Mouse (Mus musculus): ENCODE data around the gene Hdac9.

The Hdac9 gene

GRCm38 (mm10) chr12:34327111-34327510, 589.8 kb downstream of the Hdac9 start:
- no peak for DNase-seq

- DNase-seq, result no peak
These were observed 604.7 kb downstream of the Hdac9 start for GRCm38 (mm10) chr12:34312113-34312719.

- DNase-seq, result no peak
These were observed 611.4 kb downstream of the Hdac9 start for GRCm38 (mm10) chr12:34305453-34305852.

- DNase-seq, result no peak
These were observed 624.5 kb downstream of the Hdac9 start for GRCm38 (mm10) chr12:34292346-34292745.

GRCm38 (mm10) chr12:34287218-34287617, 629.7 kb downstream of the Hdac9 start:
- DNase-seq, result no peak

- DNase-seq, result no peak
These were observed 632.0 kb downstream of the Hdac9 start for GRCm38 (mm10) chr12:34284888-34285287.

GRCm38 (mm10) chr12:34284396-34284795, 632.5 kb downstream of the Hdac9 start:
- no peak for DNase-seq

- no peak for DNase-seq
These were observed 638.1 kb downstream of the Hdac9 start for GRCm38 (mm10) chr12:34278822-34279221.

- no peak for DNase-seq
These were observed 643.1 kb downstream of the Hdac9 start for GRCm38 (mm10) chr12:34273816-34274215.

- no peak for DNase-seq
These were observed 646.8 kb downstream of the Hdac9 start for GRCm38 (mm10) chr12:34270096-34270495.

GRCm38 (mm10) chr12:34269472-34270040, 647.3 kb downstream of the Hdac9 start:
- no peak for DNase-seq

- DNase-seq, result no peak
These were observed 657.2 kb downstream of the Hdac9 start for GRCm38 (mm10) chr12:34259651-34260050.

- no peak for DNase-seq
These were observed 667.7 kb downstream of the Hdac9 start for GRCm38 (mm10) chr12:34249160-34249559.

- no peak for DNase-seq
These were observed 668.4 kb downstream of the Hdac9 start for GRCm38 (mm10) chr12:34248193-34249121.

GRCm38 (mm10) chr12:34238796-34239195, 678.1 kb downstream of the Hdac9 start:
- no peak for DNase-seq

GRCm38 (mm10) chr12:34231621-34232150, 685.2 kb downstream of the Hdac9 start:
- no peak for DNase-seq

GRCm38 (mm10) chr12:34224505-34224904, 692.4 kb downstream of the Hdac9 start:
- no peak for DNase-seq

GRCm38 (mm10) chr12:34221014-34221413, 695.9 kb downstream of the Hdac9 start:
- no peak for DNase-seq

- DNase-seq, result no peak
These were observed 696.6 kb downstream of the Hdac9 start for GRCm38 (mm10) chr12:34220051-34220926.

- DNase-seq, result no peak
These were observed 698.3 kb downstream of the Hdac9 start for GRCm38 (mm10) chr12:34218561-34218960.

GRCm38 (mm10) chr12:34215023-34216020, 701.6 kb downstream of the Hdac9 start:
- DNase-seq, result no peak
